Mouse (Mus musculus): Measurements from ENCODE around the gene Btbd2. TPM values are rescaled to one million over a fixed set of nuclear protein-coding genes. Genes with fewer than 3 reads are reported as not detected.
A peak's percentile ranks its signal among the peaks of the same experiment; 100 is the strongest.

Gene Btbd2
- polyA plus RNA-seq, 1 experiment = 91.6 TPM

GRCm38 (mm10) chr10:80678601-80679377, 21.9 kb upstream of the Btbd2 start:
- H3K4me3 ChIP-seq (replicated peaks) = peak overlapping the region; percentile 98
- peaks cover 32% of the 10 kb centered on the region for H3K36me3 ChIP-seq (replicated peaks; ENCODE audit: low read length)
- TF ChIP-seq GATA1 (IDR thresholded peaks at IDR 0.05; ENCODE audit: borderline replicate concordance, low read length) = no peak
- no peak for TF ChIP-seq FLI1 (IDR thresholded peaks at IDR 0.05; ENCODE audit: low read length)
- H3K9me3 ChIP-seq = no peaks in the 10 kb centered on the region
- no peaks in the 10 kb centered on the region for H3K27me3 ChIP-seq (replicated peaks)
- peaks cover 76% of the 10 kb centered on the region for H3K4me1 ChIP-seq

- Histone ChIP-seq H3K9me3 (no peaks in the 10 kb centered on the region), H3K4me1 (peaks cover 76% of the 10 kb centered on the region), H3K27me3 (replicated peaks) (no peaks in the 10 kb centered on the region), H3K4me3 (replicated peaks) (peak within 1 kb of the TSS; percentile 98), H3K36me3 (replicated peaks; ENCODE audit: low read length) (peaks cover 32% of the 10 kb centered on the region)
- TF ChIP-seq FLI1 (IDR thresholded peaks at IDR 0.05; ENCODE audit: low read length) (no peak), GATA1 (IDR thresholded peaks at IDR 0.05; ENCODE audit: borderline replicate concordance, low read length) (peak; percentile 81; the same call in 2 of the 3 replicates)
These were observed 21.1 kb upstream of the Btbd2 start, which contains the start of gene Mknk2 for GRCm38 (mm10) chr10:80677942-80678436. Gene Mknk2, minus strand, starts transcription at chr10:80678112.

- peaks cover 35% of the 10 kb centered on the region for H3K36me3 ChIP-seq (replicated peaks; ENCODE audit: low read length)
- no peaks in the 10 kb centered on the region for H3K9me3 ChIP-seq
- peak overlapping the region; percentile 98 for H3K4me3 ChIP-seq (replicated peaks)
- peaks cover 79% of the 10 kb centered on the region for H3K4me1 ChIP-seq
- no peaks in the 10 kb centered on the region for H3K27me3 ChIP-seq (replicated peaks)
- no peak for TF ChIP-seq FLI1 (IDR thresholded peaks at IDR 0.05; ENCODE audit: low read length)
- TF ChIP-seq GATA1 (IDR thresholded peaks at IDR 0.05; ENCODE audit: borderline replicate concordance, low read length) = no peak
These were observed 20.4 kb upstream of the Btbd2 start for GRCm38 (mm10) chr10:80677128-80677875.

- no peaks in the 10 kb centered on the region for H3K27me3 ChIP-seq (replicated peaks)
- H3K36me3 ChIP-seq (replicated peaks; ENCODE audit: low read length) = peaks cover 39% of the 10 kb centered on the region
- TF ChIP-seq GATA1 (IDR thresholded peaks at IDR 0.05; ENCODE audit: borderline replicate concordance, low read length) (no peak), FLI1 (IDR thresholded peaks at IDR 0.05; ENCODE audit: low read length) (no peak)
- H3K4me1 ChIP-seq = peaks cover 79% of the 10 kb centered on the region
- H3K9me3 ChIP-seq = no peaks in the 10 kb centered on the region
- H3K4me3 ChIP-seq (replicated peaks) = peak overlapping the region; percentile 98
These were observed 19.5 kb upstream of the Btbd2 start for GRCm38 (mm10) chr10:80676198-80676928.

GRCm38 (mm10) chr10:80675405-80676197, 18.7 kb upstream of the Btbd2 start:
- Histone ChIP-seq H3K27me3 (replicated peaks) (no peaks in the 10 kb centered on the region), H3K4me3 (replicated peaks) (peak overlapping the region; percentile 98), H3K9me3 (no peaks in the 10 kb centered on the region), H3K4me1 (peaks cover 79% of the 10 kb centered on the region), H3K36me3 (replicated peaks; ENCODE audit: low read length) (peaks cover 46% of the 10 kb centered on the region)
- no peak for TF ChIP-seq GATA1 (IDR thresholded peaks at IDR 0.05; ENCODE audit: borderline replicate concordance, low read length)
- no peak for TF ChIP-seq FLI1 (IDR thresholded peaks at IDR 0.05; ENCODE audit: low read length)

GRCm38 (mm10) chr10:80674851-80675404, 18.1 kb upstream of the Btbd2 start:
- peaks cover 79% of the 10 kb centered on the region for H3K4me1 ChIP-seq
- H3K36me3 ChIP-seq (replicated peaks; ENCODE audit: low read length) = peaks cover 53% of the 10 kb centered on the region

GRCm38 (mm10) chr10:80674161-80674711, 17.4 kb upstream of the Btbd2 start:
- H3K4me1 ChIP-seq = peaks cover 79% of the 10 kb centered on the region
- H3K27me3 ChIP-seq (replicated peaks) = no peaks in the 10 kb centered on the region
- TF ChIP-seq GATA1 (IDR thresholded peaks at IDR 0.05; ENCODE audit: borderline replicate concordance, low read length) = no peak
- no peak for TF ChIP-seq FLI1 (IDR thresholded peaks at IDR 0.05; ENCODE audit: low read length)
- peak overlapping the region; percentile 98 for H3K4me3 ChIP-seq (replicated peaks)
- H3K9me3 ChIP-seq = no peaks in the 10 kb centered on the region
- peaks cover 60% of the 10 kb centered on the region for H3K36me3 ChIP-seq (replicated peaks; ENCODE audit: low read length)

More at GRCm38 (mm10) chr10:80674851-80675404, 18.1 kb upstream of the Btbd2 start:
- Histone ChIP-seq H3K9me3 (no peaks in the 10 kb centered on the region), H3K4me3 (replicated peaks) (peak overlapping the region; percentile 98), H3K27me3 (replicated peaks) (no peaks in the 10 kb centered on the region)
- no peak for TF ChIP-seq GATA1 (IDR thresholded peaks at IDR 0.05; ENCODE audit: borderline replicate concordance, low read length)
- TF ChIP-seq FLI1 (IDR thresholded peaks at IDR 0.05; ENCODE audit: low read length) = no peak

- TF ChIP-seq GATA1 (IDR thresholded peaks at IDR 0.05; ENCODE audit: borderline replicate concordance, low read length) (no peak), FLI1 (IDR thresholded peaks at IDR 0.05; ENCODE audit: low read length) (no peak)
These were observed 16.8 kb upstream of the Btbd2 start for GRCm38 (mm10) chr10:80673690-80674089.

More at GRCm38 (mm10) chr10:80673690-80674089, 16.8 kb upstream of the Btbd2 start:
- Histone ChIP-seq H3K27me3 (replicated peaks) (no peaks in the 10 kb centered on the region), H3K4me1 (peaks cover 79% of the 10 kb centered on the region), H3K36me3 (replicated peaks; ENCODE audit: low read length) (peaks cover 65% of the 10 kb centered on the region), H3K9me3 (no peaks in the 10 kb centered on the region), H3K4me3 (replicated peaks) (peak overlapping the region; percentile 98)

All from megakaryocyte, embryonic 14.5 days (primary cell).